Mouse (Mus musculus): Measurements from ENCODE around the gene Traf3ip2.

The Traf3ip2 gene

GRCm38 (mm10) chr10:39629746-39630552 is 17.2 kb downstream of the Traf3ip2 start:
- intact Hi-C loops (cut with DNase I), result loop anchor here (10.0 kb wide), 1 partner anchor 465 kb away; the partner anchor contains the start of gene Ccn6

- intact Hi-C loops (cut with DNase I), result no loop called here
Observed at GRCm38 (mm10) chr10:39630811-39631210, 18.1 kb downstream of the Traf3ip2 start.

GRCm38 (mm10) chr10:39631627-39632026 is 18.9 kb downstream of the Traf3ip2 start:
- intact Hi-C loops (cut with DNase I), result no loop called here

GRCm38 (mm10) chr10:39633379-39633778 is 20.6 kb downstream of the Traf3ip2 start:
- intact Hi-C loops (cut with DNase I), result no loop called here

GRCm38 (mm10) chr10:39634423-39635101 is 21.8 kb downstream of the Traf3ip2 start:
- intact Hi-C loops (cut with DNase I), result no loop called here

- intact Hi-C loops (cut with DNase I), result no loop called here
Observed at GRCm38 (mm10) chr10:39638862-39639261, 26.1 kb downstream of the Traf3ip2 start.

- intact Hi-C loops (cut with DNase I), result no loop called here
Observed at GRCm38 (mm10) chr10:39639783-39640182, 27.0 kb downstream of the Traf3ip2 start.

- intact Hi-C loops (cut with DNase I), result no loop called here
Observed at GRCm38 (mm10) chr10:39640817-39641226, 28.1 kb downstream of the Traf3ip2 start.

GRCm38 (mm10) chr10:39645789-39646628 is 33.3 kb downstream of the Traf3ip2 start:
- intact Hi-C loops (cut with DNase I), result no loop called here

- intact Hi-C loops (cut with DNase I), result no loop called here
Observed at GRCm38 (mm10) chr10:39646629-39647019, 33.9 kb downstream of the Traf3ip2 start.

- intact Hi-C loops (cut with DNase I), result no loop called here
Observed at GRCm38 (mm10) chr10:39647118-39647517, 34.4 kb downstream of the Traf3ip2 start.

GRCm38 (mm10) chr10:39648278-39648677 is 35.5 kb downstream of the Traf3ip2 start:
- intact Hi-C loops (cut with DNase I), result no loop called here

GRCm38 (mm10) chr10:39649550-39649949 is 36.8 kb downstream of the Traf3ip2 start:
- intact Hi-C loops (cut with DNase I), result no loop called here

- intact Hi-C loops (cut with DNase I), result no loop called here
Observed at GRCm38 (mm10) chr10:39650316-39650715, 37.6 kb downstream of the Traf3ip2 start.

GRCm38 (mm10) chr10:39654001-39654416 is 41.3 kb downstream of the Traf3ip2 start:
- intact Hi-C loops (cut with DNase I), result no loop called here

- intact Hi-C loops (cut with DNase I), result no loop called here
Observed at GRCm38 (mm10) chr10:39658901-39659410, 46.2 kb downstream of the Traf3ip2 start.

- intact Hi-C loops (cut with DNase I), result no loop called here
Observed at GRCm38 (mm10) chr10:39659411-39660268, 46.9 kb downstream of the Traf3ip2 start.

- intact Hi-C loops (cut with DNase I), result no loop called here
Observed at GRCm38 (mm10) chr10:39660269-39660655, 47.5 kb downstream of the Traf3ip2 start.

- intact Hi-C loops (cut with DNase I), result no loop called here
Observed at GRCm38 (mm10) chr10:39660698-39661097, 48.0 kb downstream of the Traf3ip2 start.

GRCm38 (mm10) chr10:39665071-39665502 is 52.4 kb downstream of the Traf3ip2 start:
- intact Hi-C loops (cut with DNase I), result no loop called here
